22 mouse cellular contexts compared by ENCODE assay signal in the genomic region with DNA sequence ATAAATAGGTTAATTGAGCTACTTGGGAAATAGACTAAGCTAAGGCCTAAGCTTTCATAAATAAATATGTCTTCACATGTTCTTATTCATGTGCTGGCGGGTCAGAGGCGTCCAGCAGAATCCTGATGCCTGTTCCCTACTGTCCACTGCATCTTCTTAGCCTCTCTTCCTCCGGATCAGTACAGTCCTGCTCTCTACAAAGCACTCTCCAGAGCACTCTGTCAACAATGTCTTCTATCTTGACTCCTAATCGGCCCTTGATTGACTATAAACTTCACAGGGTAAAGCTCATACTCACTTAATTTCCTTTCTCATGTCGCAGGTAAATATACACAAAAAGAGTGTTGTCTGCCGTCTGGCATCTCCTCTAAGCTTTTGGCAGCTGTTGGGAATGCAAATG.
"Had no signal": no experiment of that assay in that cellular context is flagged by ENCODE, and none has a peak within 500 bp of the region (broad histone marks: within the 10 kb centered on the region; RNA-seq: fewer than 3 reads in every experiment).

No protein-coding gene starts in this region.

- H3K36me3 ChIP-seq: heart, embryonic 10.5 days; heart, embryonic 12.5 days; hindbrain, embryonic 10.5 days; hindbrain, embryonic 12.5 days; limb, embryonic 10.5 days; limb, embryonic 12.5 days; liver, embryonic 12.5 days had no signal

- H3K4me3 ChIP-seq: gastrocnemius, adult 2 months; heart, embryonic 10.5 days; heart, embryonic 12.5 days; hindbrain, embryonic 10.5 days; hindbrain, embryonic 12.5 days; layer of hippocampus, adult 2 months; left cerebral cortex, adult 2 months; limb, embryonic 10.5 days; limb, embryonic 12.5 days; liver, embryonic 12.5 days had no signal

- H3K9me3 ChIP-seq: heart, embryonic 10.5 days; heart, embryonic 12.5 days; hindbrain, embryonic 10.5 days; hindbrain, embryonic 12.5 days; limb, embryonic 10.5 days; limb, embryonic 12.5 days; liver, embryonic 12.5 days had no signal

- H3K4me2 ChIP-seq: heart, embryonic 12.5 days; hindbrain, embryonic 12.5 days; hindbrain, embryonic 14.5 days; limb, embryonic 12.5 days; liver, embryonic 12.5 days had no signal

- H3K27ac ChIP-seq: gastrocnemius, adult 2 months; heart, embryonic 10.5 days; hindbrain, embryonic 10.5 days; hindbrain, embryonic 12.5 days; hindbrain, embryonic 14.5 days; layer of hippocampus, adult 2 months; left cerebral cortex, adult 2 months; limb, embryonic 10.5 days; limb, embryonic 12.5 days; liver, embryonic 12.5 days had no signal

- H3K9ac ChIP-seq: heart, embryonic 12.5 days; hindbrain, embryonic 12.5 days; hindbrain, embryonic 14.5 days; limb, embryonic 12.5 days; liver, embryonic 12.5 days had no signal

- DNase-seq: gastrocnemius, adult 2 months; gastrocnemius, postnatal 10 days; gastrocnemius, postnatal 25 days; heart, adult 18-20 months; heart, postnatal 10 days; heart, postnatal 4 days; kidney, adult 18-20 months; kidney, postnatal 10 days; kidney, postnatal 25 days; kidney, postnatal 4 days had no signal

- H3K4me1 ChIP-seq: hindbrain, embryonic 10.5 days; hindbrain, embryonic 12.5 days; limb, embryonic 10.5 days; limb, embryonic 12.5 days; liver, embryonic 12.5 days had no signal

- ATAC-seq: hindbrain, embryonic 16.5 days; inflammation-experienced regulatory T-cells, adult 6 months; liver, embryonic 12.5 days had no signal

- H3K27me3 ChIP-seq: heart, embryonic 12.5 days; hindbrain, embryonic 12.5 days; limb, embryonic 12.5 days; liver, embryonic 12.5 days had no signal
